Mouse (Mus musculus): ENCODE measurements around the gene Eefsec.

DNA sequence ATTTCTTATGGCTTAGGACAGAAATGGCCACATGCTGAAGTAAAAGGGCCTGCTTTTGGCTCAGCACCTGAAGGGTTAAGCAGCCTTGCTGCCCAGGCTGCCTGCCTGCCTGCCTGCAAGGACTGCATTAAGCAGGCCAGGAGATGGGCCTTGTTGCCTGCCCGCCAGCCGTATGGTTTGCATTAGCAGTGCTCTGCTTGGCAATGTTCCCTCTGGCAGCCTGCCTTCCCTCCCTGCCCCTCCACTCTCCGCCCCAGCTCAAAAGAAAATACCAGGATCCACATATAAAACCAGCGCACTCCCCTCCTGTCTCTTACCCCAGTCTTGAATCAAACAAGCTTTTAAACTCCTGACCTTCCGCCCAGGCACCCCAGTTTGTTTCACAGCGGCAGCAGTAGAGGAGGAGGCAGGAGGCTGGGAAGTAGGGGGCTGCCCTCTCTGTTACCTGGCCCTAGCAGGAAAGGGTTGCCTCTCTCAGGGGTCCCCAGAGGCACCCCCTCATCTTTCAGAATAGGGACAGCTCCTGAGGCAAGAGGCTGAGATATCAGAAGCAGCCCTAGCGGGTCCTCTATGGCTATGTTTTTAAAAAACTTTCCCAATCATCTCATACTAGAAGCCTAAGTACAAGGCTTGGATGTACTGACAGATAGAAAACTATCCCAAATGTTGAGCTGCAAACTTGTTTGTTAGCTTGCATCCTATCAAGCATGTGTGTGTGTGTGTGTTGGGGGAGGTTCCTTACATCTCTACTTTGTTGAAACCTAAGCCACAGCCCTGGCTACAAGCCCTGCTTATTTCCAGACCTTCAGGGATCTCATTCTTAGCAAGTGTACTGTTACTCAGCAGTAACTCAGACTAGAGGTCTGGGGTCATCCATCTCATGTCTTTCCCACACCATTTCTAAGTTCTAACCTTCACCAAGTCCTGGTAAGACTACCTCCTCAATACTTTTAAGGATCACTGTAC is 102.6 kb downstream of the Eefsec start:
- no peak for TF ChIP-seq POLR2A (IDR thresholded peaks at IDR 0.05; ENCODE audit: insufficient read depth, low read depth, low read length)
- no peak for TF ChIP-seq CTCF (IDR thresholded peaks at IDR 0.05; ENCODE audit: insufficient read depth, low read depth, low read length)
